Mouse (Mus musculus) testis, adult 2 months (tissue): Measurements from ENCODE around the gene Gmnn.

Source experiments
- CTCF ChIP-seq: fragments of 200-500 bp; IDR thresholded peaks from 2 replicates; pipeline ENCODE4 v1.5.1; 2012; ENCODE audit warnings: low read depth, mild to moderate bottlenecking, inconsistent platforms, low read length, moderate library complexity; ENCODE audit not compliant: control insufficient read depth, insufficient read depth, insufficient replicate concordance
- POLR2A ChIP-seq: fragments of 200-500 bp; IDR thresholded peaks from 2 replicates; pipeline ENCODE4 v1.6.1; 2012; ENCODE audit warnings: low read depth, mild to moderate bottlenecking, inconsistent platforms, low read length, moderate library complexity; ENCODE audit not compliant: control insufficient read depth

GRCm38 (mm10) chr13:24761083-24761402, 680 bp downstream of the Gmnn start:
- no peak for TF ChIP-seq CTCF
- no peak for TF ChIP-seq POLR2A
